Mouse (Mus musculus) stomach, embryonic 16.5 days (tissue): ENCODE data around the gene Cfap45. TPM values are rescaled to one million over a fixed set of nuclear protein-coding genes. Genes with fewer than 3 reads are reported as not detected.

ENCODE experiments used
- ATAC-seq: fragments of 200-750 bp; cut with Nextera tagmentation; 2 replicates; pipeline ENCODE4 v1.8.0; 2017; ENCODE audit warnings: moderate number of reproducible peaks, moderate TSS enrichment; ENCODE audit not compliant: insufficient read depth, low FRiP score
- H3K27ac ChIP-seq: fragments of 300-500 bp; sonication (generic); 2 replicates; pipeline ENCODE4 v1.5.1; 2014; ENCODE audit warnings: low read length
- H3K27me3 ChIP-seq: fragments of 300-500 bp; sonication (generic); 2 replicates; pipeline ENCODE4 v1.6.1; 2014; ENCODE audit warnings: low read length, control low read depth, mixed read lengths; ENCODE audit not compliant: control insufficient read depth, insufficient read depth
- H3K36me3 ChIP-seq: fragments of 300-500 bp; sonication (generic); 2 replicates; pipeline ENCODE4 v1.6.1; 2014; ENCODE audit warnings: low read length; ENCODE audit not compliant: control insufficient read depth, insufficient read depth
- H3K4me1 ChIP-seq: fragments of 300-500 bp; sonication (generic); 2 replicates; pipeline ENCODE4 v1.6.1; 2014; ENCODE audit warnings: low read length, control low read depth, mixed read lengths; ENCODE audit not compliant: control insufficient read depth, insufficient read depth
- H3K4me2 ChIP-seq: fragments of 300-500 bp; sonication (generic); 2 replicates; pipeline ENCODE4 v1.6.1; 2014; ENCODE audit warnings: low read depth, low read length, mixed read lengths
- H3K4me3 ChIP-seq: fragments of 300-500 bp; sonication (generic); replicated peaks from 2 replicates; pipeline ENCODE4 v1.5.1; 2014; ENCODE audit warnings: mild to moderate bottlenecking, low read length
- H3K9ac ChIP-seq: fragments of 300-500 bp; sonication (generic); 2 replicates; pipeline ENCODE4 v1.6.1; 2014; ENCODE audit warnings: low read length
- H3K9me3 ChIP-seq: fragments of 300-500 bp; sonication (generic); replicated peaks from 2 replicates; pipeline ENCODE4 v1.6.1; 2016; ENCODE audit warnings: low read length, control low read depth; ENCODE audit not compliant: control insufficient read depth
- WGBS: fragments of 180-500 bp; shearing (Covaris S2); extraction: QIAGEN DNeasy Blood & Tissue Kit; methylation state at CpG from one replicate; pipeline ENCODE4 v1.1.7; 2014; 5-methylcytosine and 5-hydroxymethylcytosine counted together
- polyA plus RNA-seq: library from polyadenylated mRNA; unstranded; fragments of >200 nt; fragmentation: Nextera tagmentation; extraction: Ambion mirVana; gene quantifications from 2 replicates; pipeline ENCODE4 v1.2.1, GENCODE M21; 2015

Cfap45 gene
- polyA plus RNA-seq, 1 experiment from 2014 or later: 2.6 TPM

GRCm38 (mm10) chr1:172501371-172502144 lies 19.0 kb upstream of the Cfap45 start:
- peak; percentile 26; the same call in 1 of the 2 replicates for ATAC-seq
- Histone ChIP-seq H3K4me1 (peaks cover 33% of the 10 kb centered on the region), H3K4me2 (peak overlapping the region; percentile 58), H3K9me3 (no peaks in the 10 kb centered on the region), H3K27ac (peak overlapping the region; percentile 89), H3K9ac (peak overlapping the region; percentile 86), H3K36me3 (peaks cover 7% of the 10 kb centered on the region), H3K4me3 (peak overlapping the region; percentile 67), H3K27me3 (no peaks in the 10 kb centered on the region)
- 29% methylated on average over 13 of the region's 13 CpGs for WGBS

DNA sequence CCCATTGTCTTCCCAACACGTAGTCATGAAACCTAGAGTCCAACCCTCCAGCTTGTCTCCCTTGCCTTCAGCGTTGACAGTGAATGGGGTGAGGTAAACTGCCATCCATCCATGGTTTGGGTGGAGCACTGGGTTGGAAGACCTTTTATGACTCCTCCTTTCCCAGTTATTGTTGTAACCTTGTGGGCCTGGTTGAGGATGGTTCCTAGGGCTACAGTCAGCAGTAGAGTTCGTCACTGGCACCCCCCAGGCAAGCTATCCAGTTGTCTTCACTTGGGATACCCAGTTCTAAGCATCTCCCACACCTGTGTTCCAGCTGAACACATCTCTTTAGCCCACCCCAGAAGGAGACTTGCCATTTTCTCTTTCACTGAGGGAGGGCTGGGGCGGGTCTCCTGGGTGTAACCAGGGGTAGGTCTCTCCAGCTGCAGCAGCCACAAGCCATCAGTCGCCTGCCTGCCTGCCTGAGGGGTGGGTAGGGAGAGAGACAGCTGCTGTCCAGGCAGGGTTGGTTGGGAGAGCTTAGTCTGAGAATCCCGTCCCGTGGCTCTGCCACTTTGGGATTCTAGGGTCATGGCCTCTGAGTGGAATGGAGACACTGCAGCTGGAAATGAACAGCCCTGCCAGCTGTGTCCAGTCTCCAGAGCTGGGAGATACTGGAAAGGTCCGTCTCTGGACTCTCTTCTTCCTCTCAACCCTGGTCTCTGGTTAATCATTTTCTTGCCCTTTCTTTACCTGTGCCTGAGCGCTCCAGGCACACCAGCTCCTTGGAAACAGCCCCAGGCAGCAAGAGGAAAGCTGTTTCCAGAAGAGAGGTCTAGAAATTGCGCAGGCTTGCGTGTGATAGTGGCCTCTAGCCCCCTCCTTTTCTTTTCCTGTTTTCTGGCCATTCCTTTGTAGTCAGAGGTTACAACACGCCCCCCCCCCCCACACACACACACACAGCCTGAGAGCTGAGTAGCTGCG lies 18.2 kb upstream of the Cfap45 start:
- Histone ChIP-seq H3K9ac (peak overlapping the region; percentile 86), H3K4me1 (peaks cover 38% of the 10 kb centered on the region), H3K4me2 (peak overlapping the region; percentile 58), H3K27me3 (no peaks in the 10 kb centered on the region), H3K36me3 (peaks cover 7% of the 10 kb centered on the region), H3K27ac (peak overlapping the region; percentile 89), H3K9me3 (no peaks in the 10 kb centered on the region), H3K4me3 (peak overlapping the region; percentile 67)
- ATAC-seq: no peak
- 18% methylated on average over 12 of the region's 13 CpGs for WGBS

- H3K9ac ChIP-seq: peak overlapping the region; percentile 86
- H3K27ac ChIP-seq: peak overlapping the region; percentile 89
- H3K4me3 ChIP-seq: peak overlapping the region; percentile 67
- no peaks in the 10 kb centered on the region for H3K9me3 ChIP-seq
- WGBS: 12% methylated on average over 14 of the region's 14 CpGs
- H3K4me2 ChIP-seq: peak overlapping the region; percentile 58
- 0 out of 2 replicates have a peak, but pooled peaks have one; percentile 1 for ATAC-seq
- no peaks in the 10 kb centered on the region for H3K27me3 ChIP-seq
- H3K4me1 ChIP-seq: peaks cover 38% of the 10 kb centered on the region
- peaks cover 14% of the 10 kb centered on the region for H3K36me3 ChIP-seq
Measured at GRCm38 (mm10) chr1:172503111-172503997, 17.2 kb upstream of the Cfap45 start.

DNA sequence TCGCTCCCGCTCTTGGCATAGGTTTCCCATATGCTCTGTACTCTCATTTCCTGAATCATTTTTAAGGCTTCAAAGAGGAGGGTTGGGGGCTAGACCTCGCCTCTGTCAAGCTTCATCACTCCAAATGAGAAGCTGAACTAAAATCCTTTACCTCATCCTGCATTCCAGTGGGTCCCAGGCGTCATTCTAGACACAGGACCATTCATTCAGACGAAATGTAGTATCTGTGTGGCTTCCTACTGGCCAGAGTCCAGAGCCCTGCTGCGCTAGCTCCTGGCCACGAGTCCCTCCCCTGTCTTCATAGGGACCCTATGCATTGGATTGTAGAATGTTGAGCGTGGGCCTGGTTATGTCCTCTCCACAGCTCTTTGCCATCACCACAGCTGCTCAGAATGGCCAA lies 15.8 kb upstream of the Cfap45 start:
- WGBS: 75% methylated on average over 8 of the region's 8 CpGs
- Histone ChIP-seq H3K4me3 (no peak overlapping the region), H3K9me3 (no peaks in the 10 kb centered on the region), H3K4me2 (0 out of 2 replicates have a peak overlapping the region, but pooled peaks have one; percentile 58), H3K9ac (no peak overlapping the region), H3K4me1 (peaks cover 40% of the 10 kb centered on the region), H3K27me3 (no peaks in the 10 kb centered on the region), H3K36me3 (peaks cover 14% of the 10 kb centered on the region), H3K27ac (no peak overlapping the region)
- no peak for ATAC-seq

- Histone ChIP-seq H3K9me3 (no peaks in the 10 kb centered on the region), H3K27ac (no peak overlapping the region), H3K27me3 (no peaks in the 10 kb centered on the region), H3K4me2 (no peak overlapping the region), H3K4me3 (no peak overlapping the region), H3K9ac (no peak overlapping the region), H3K36me3 (peaks cover 14% of the 10 kb centered on the region), H3K4me1 (peaks cover 38% of the 10 kb centered on the region)
- no peak for ATAC-seq
- 47% methylated on average over 5 of the region's 5 CpGs for WGBS
Measured at GRCm38 (mm10) chr1:172507001-172507400, 13.6 kb upstream of the Cfap45 start.

- no peaks in the 10 kb centered on the region for H3K9me3 ChIP-seq
- H3K4me1 ChIP-seq: peaks cover 34% of the 10 kb centered on the region
- H3K4me2 ChIP-seq: no peak overlapping the region
- ATAC-seq: no peak
- H3K9ac ChIP-seq: no peak overlapping the region
- peaks cover 14% of the 10 kb centered on the region for H3K36me3 ChIP-seq
- no peak overlapping the region for H3K27ac ChIP-seq
- H3K27me3 ChIP-seq: no peaks in the 10 kb centered on the region
- 88% methylated on average over 3 of the region's 3 CpGs for WGBS
- no peak overlapping the region for H3K4me3 ChIP-seq
Measured at GRCm38 (mm10) chr1:172507701-172508100, 12.9 kb upstream of the Cfap45 start.

DNA sequence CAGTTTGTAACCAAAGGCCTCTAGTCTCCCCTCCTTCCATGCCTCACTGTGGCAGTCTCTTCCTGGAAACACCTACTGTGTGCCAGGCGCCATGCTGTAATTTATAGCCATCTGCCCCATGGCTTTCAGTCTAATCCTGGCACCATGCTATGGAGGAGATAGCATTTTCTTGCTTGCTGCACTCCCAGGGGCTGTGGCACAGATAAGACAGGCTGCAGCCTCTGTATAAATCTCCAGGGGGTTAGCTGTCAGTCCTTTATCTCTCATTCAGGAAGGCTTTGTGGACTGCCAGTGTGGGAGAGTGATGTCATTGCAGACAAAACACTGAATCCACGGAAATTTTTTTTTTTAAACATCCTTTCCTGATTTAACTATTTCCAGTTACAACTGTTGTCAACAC lies 12.4 kb upstream of the Cfap45 start:
- ATAC-seq: no peak
- Histone ChIP-seq H3K27ac (no peak overlapping the region), H3K4me3 (no peak overlapping the region), H3K9me3 (no peaks in the 10 kb centered on the region), H3K4me1 (peaks cover 34% of the 10 kb centered on the region), H3K27me3 (no peaks in the 10 kb centered on the region), H3K36me3 (peaks cover 14% of the 10 kb centered on the region), H3K4me2 (no peak overlapping the region), H3K9ac (no peak overlapping the region)
- WGBS: 61% methylated on average over 2 of the region's 2 CpGs

GRCm38 (mm10) chr1:172509235-172509634 lies 11.4 kb upstream of the Cfap45 start:
- H3K9me3 ChIP-seq: no peaks in the 10 kb centered on the region
- ATAC-seq: no peak
- 71% methylated on average over 5 of the region's 5 CpGs for WGBS
- no peak overlapping the region for H3K4me3 ChIP-seq
- H3K4me1 ChIP-seq: peaks cover 34% of the 10 kb centered on the region
- H3K27me3 ChIP-seq: no peaks in the 10 kb centered on the region
- no peak overlapping the region for H3K4me2 ChIP-seq
- H3K27ac ChIP-seq: peak overlapping the region; percentile 88
- H3K9ac ChIP-seq: no peak overlapping the region
- H3K36me3 ChIP-seq: peaks cover 14% of the 10 kb centered on the region
